Mouse (Mus musculus) liver, postnatal 0 days (tissue): ENCODE results near the gene Wnt9b. TPM values are rescaled to one million over a fixed set of nuclear protein-coding genes. Genes with fewer than 3 reads are reported as not detected.
"Not testable (repeated sequence)": the region's sequence is repeated elsewhere in the genome, so short reads cannot be mapped to it uniquely, and the experiment has no call there.

Experiments used
- ATAC-seq: fragments of 200-750 bp; cut with Nextera tagmentation; 2 replicates; pipeline ENCODE4 v1.8.0; 2017; ENCODE audit warnings: mild to moderate bottlenecking, moderate library complexity
- DNase-seq: peaks from one replicate; pipeline ENCODE4 v3.0.0-alpha.2; 2016
- H3K27ac ChIP-seq: fragments of 300-500 bp; sonication (generic); 2 replicates; pipeline ENCODE4 v1.5.1; 2014; ENCODE audit warnings: antibody characterized with exemption, moderate library complexity, mild to moderate bottlenecking, low read depth
- H3K27me3 ChIP-seq: fragments of 300-500 bp; sonication (generic); 2 replicates; pipeline ENCODE4 v1.6.1; 2014; ENCODE audit warnings: low read length, control low read depth, mixed read lengths; ENCODE audit not compliant: insufficient read depth
- H3K36me3 ChIP-seq: fragments of 300-500 bp; sonication (generic); replicated peaks from 2 replicates; pipeline ENCODE4 v1.6.1; 2014; ENCODE audit warnings: mild to moderate bottlenecking, control low read depth, low read length, moderate library complexity, mixed read lengths; ENCODE audit not compliant: insufficient read depth
- H3K4me1 ChIP-seq: fragments of 300-500 bp; sonication (generic); 2 replicates; pipeline ENCODE4 v1.6.1; 2014; ENCODE audit warnings: antibody characterized with exemption, mild to moderate bottlenecking, control low read depth; ENCODE audit not compliant: insufficient read depth
- H3K4me2 ChIP-seq: fragments of 300-500 bp; sonication (generic); 2 replicates; pipeline ENCODE4 v1.6.1; 2014; ENCODE audit warnings: low read depth, mild to moderate bottlenecking, low read length, moderate library complexity, mixed read lengths
- H3K4me3 ChIP-seq: fragments of 300-500 bp; sonication (generic); 2 replicates; pipeline ENCODE4 v1.5.1; 2014; ENCODE audit warnings: low read depth, low read length
- H3K9ac ChIP-seq: fragments of 300-500 bp; sonication (generic); replicated peaks from 2 replicates; pipeline ENCODE4 v1.6.1; 2014; ENCODE audit warnings: mild to moderate bottlenecking, moderate library complexity
- H3K9me3 ChIP-seq: fragments of 300-500 bp; sonication (generic); 2 replicates; pipeline ENCODE4 v1.6.1; 2016; ENCODE audit warnings: mild to moderate bottlenecking, control low read depth, low read length, mixed read lengths
- CTCF ChIP-seq: sonication (generic); IDR thresholded peaks from 2 replicates; pipeline ENCODE4 v1.5.1; 2016; ENCODE audit warnings: antibody characterized with exemption, low read depth
- EP300 ChIP-seq: IDR thresholded peaks from 2 replicates; pipeline ENCODE4 v1.6.1; 2016; ENCODE audit warnings: antibody characterized with exemption, low read depth, mild to moderate bottlenecking
- WGBS: fragments of 180-500 bp; shearing (Covaris S2); extraction: QIAGEN DNeasy Blood & Tissue Kit; methylation state at CpG from one replicate; pipeline ENCODE4 v1.1.7; 2014; ENCODE audit not compliant: insufficient replicate concordance; 5-methylcytosine and 5-hydroxymethylcytosine counted together
- polyA plus RNA-seq: library from polyadenylated mRNA; unstranded; fragments of >200 nt; fragmentation: Nextera tagmentation; extraction: Ambion mirVana; gene quantifications from 2 replicates; pipeline ENCODE4 v1.2.1, GENCODE M21; 2015

Gene Wnt9b
- polyA plus RNA-seq, 1 experiment from 2014 or later: 0.20 TPM

DNA sequence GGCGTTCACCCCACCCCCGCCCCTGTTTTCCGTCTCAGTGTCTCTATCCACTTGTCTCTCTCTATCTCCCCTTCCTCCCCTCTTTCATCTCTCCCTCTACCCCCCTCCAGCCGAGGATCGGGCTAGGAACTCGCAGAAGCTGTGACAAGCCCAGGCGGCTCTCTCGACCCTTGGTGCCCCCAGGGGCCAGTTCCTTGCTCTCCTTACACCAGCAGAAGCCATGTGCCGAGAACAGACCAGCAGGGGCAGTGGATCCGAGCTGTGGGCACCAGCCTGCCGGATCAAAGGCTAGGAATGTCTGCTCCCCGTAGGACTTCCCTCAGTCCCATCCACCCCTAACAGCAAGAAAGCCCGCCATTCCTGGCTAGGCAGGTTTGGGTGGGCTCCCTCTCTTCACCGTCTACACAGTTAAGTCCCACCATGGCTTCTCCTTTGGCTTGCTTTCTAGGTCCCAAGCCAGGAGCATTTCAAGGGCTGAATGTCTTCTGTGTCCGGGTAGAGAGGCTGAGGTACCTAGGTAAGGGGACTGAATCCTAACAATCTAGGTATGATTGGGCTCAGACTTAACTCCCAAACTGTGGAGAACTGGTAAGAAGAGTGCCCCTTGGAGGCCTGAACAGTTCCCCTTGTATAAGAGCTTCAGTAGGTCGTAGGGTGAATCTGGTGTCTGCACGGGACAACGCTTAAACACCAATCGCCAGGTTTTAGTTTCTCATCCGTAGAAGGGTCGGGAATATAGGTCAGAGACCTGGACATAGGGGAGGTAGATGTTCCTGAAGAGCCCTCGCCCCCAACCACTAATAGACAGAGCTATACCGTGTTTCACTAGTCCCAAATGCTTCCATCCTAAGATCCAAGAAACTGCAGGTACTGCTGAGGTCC is 23.1 kb upstream of the Wnt9b start:
- no peak for TF ChIP-seq EP300
- TF ChIP-seq CTCF: no peak
- H3K36me3 ChIP-seq: no peaks in the 10 kb centered on the region
- peaks cover 5% of the 10 kb centered on the region; the same call in 1 of the 2 replicates for H3K4me1 ChIP-seq
- H3K4me3 ChIP-seq: peak overlapping the region; percentile 15; the same call in 1 of the 2 replicates
- ATAC-seq (no peak), DNase-seq (no peak)
- H3K27me3 ChIP-seq: peaks cover 80% of the 10 kb centered on the region
- H3K4me2 ChIP-seq: no peak overlapping the region; the same call in 1 of the 2 replicates
- H3K9ac ChIP-seq: no peak overlapping the region
- no peaks in the 10 kb centered on the region for H3K9me3 ChIP-seq
- no peak overlapping the region for H3K27ac ChIP-seq
- 2% methylated on average over 23 of the region's 23 CpGs for WGBS

DNA sequence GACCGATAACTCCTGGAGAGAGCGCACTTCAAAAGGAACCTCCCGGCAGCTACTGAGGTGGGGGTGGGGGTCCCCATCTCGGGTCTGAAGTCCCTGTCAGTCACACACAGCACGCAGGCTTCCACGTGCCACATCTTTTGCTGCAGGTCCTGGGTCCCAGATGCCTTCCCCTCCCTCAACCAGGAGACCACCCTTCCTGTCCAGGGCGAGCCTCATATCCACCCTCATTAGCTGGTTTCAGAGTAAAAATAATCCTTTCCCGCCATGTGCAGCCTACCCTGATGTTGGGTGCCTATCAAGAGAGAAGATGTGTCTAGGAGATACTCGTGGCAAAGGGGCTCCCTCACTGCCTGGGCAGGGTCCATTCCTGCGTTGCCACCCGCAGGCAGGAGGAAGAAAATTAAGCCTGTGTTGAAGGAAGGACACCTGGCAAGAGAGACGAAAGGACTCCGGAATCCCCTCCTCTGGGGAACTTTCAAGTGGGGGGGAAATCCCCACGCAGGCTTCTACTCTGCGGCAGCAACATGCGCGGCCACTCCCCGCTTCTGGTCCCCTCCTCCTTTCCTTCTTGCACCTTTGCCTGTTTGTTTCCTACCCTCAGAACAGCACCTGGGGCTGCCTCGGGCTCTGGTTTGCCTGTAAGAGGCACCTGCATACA is 21.7 kb upstream of the Wnt9b start:
- 3% methylated on average over 19 of the region's 19 CpGs for WGBS
- TF ChIP-seq EP300 (no peak), CTCF (no peak)

DNA sequence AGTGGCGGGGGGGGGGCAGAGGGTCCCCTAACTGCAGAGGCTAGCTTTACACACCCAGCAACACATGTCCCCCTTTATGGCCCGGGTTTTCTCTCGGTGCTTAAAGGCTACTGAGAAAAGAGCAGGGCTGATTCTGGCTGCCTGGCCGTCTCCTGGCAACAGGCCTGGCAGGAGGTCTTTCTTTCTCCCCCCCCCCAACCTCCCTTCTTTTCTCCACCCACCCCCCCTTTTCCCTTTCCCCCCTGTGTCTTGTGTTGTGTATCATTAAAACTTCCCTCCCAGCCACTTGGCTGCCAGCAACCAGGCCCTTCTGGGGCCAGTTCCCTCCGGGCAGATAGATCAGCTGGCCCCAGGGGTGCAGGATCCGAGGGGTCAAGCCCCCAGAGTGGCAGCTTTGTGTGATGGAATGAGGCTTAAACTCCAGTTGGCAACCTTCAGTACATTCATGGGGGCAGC is 16.0 kb upstream of the Wnt9b start:
- Histone ChIP-seq H3K36me3 (no peaks in the 10 kb centered on the region), H3K4me1 (no peaks in the 10 kb centered on the region), H3K9me3 (0 out of 2 replicates have a peak, but pooled peaks cover 2% of the 10 kb centered on the region), H3K27ac (no peak overlapping the region), H3K27me3 (peaks cover 15% of the 10 kb centered on the region), H3K4me3 (no peak overlapping the region), H3K4me2 (no peak overlapping the region), H3K9ac (no peak overlapping the region)
- ATAC-seq (no peak), DNase-seq (no peak)
- TF ChIP-seq CTCF (no peak), EP300 (no peak)
- WGBS: 37% methylated on average over 6 of the region's 6 CpGs

More for the DNA sequence above, 21.7 kb upstream of the Wnt9b start:
- peaks cover 5% of the 10 kb centered on the region; the same call in 1 of the 2 replicates for H3K4me1 ChIP-seq
- DNase-seq (no peak), ATAC-seq (no peak)
- no peak overlapping the region for H3K4me2 ChIP-seq
- peaks cover 72% of the 10 kb centered on the region for H3K27me3 ChIP-seq
- no peak overlapping the region for H3K4me3 ChIP-seq
- no peak overlapping the region for H3K9ac ChIP-seq
- H3K27ac ChIP-seq: no peak overlapping the region
- no peaks in the 10 kb centered on the region for H3K9me3 ChIP-seq
- H3K36me3 ChIP-seq: no peaks in the 10 kb centered on the region

DNA sequence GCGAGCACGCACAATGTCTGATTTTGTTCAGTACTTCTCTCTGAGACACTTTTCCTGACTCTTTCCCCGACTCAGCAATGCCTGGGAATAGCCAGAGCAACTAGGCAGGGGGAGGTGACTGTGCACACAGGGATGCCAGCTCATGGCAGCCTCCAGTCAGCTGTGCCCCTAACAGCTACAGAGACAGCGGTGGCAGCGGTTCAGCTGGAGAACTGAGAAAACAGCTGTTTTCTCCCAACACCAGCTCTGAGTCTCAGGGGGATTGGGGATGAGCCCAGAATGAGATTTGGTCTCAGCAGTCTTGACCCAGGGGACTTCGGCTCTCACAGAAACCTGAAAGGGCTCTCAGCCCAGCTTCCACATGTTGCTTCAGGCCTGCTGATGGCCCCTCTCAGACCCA is 15.0 kb upstream of the Wnt9b start:
- Histone ChIP-seq H3K27me3 (peaks cover 6% of the 10 kb centered on the region; the same call in 1 of the 2 replicates), H3K9ac (no peak overlapping the region), H3K4me1 (no peaks in the 10 kb centered on the region), H3K27ac (no peak overlapping the region), H3K4me3 (no peak overlapping the region), H3K4me2 (no peak overlapping the region), H3K36me3 (no peaks in the 10 kb centered on the region), H3K9me3 (0 out of 2 replicates have a peak, but pooled peaks cover 2% of the 10 kb centered on the region)
- 58% methylated on average over 6 of the region's 6 CpGs for WGBS
- no peak for ATAC-seq
- no peak for DNase-seq
- no peak for TF ChIP-seq CTCF
- no peak for TF ChIP-seq EP300

DNA sequence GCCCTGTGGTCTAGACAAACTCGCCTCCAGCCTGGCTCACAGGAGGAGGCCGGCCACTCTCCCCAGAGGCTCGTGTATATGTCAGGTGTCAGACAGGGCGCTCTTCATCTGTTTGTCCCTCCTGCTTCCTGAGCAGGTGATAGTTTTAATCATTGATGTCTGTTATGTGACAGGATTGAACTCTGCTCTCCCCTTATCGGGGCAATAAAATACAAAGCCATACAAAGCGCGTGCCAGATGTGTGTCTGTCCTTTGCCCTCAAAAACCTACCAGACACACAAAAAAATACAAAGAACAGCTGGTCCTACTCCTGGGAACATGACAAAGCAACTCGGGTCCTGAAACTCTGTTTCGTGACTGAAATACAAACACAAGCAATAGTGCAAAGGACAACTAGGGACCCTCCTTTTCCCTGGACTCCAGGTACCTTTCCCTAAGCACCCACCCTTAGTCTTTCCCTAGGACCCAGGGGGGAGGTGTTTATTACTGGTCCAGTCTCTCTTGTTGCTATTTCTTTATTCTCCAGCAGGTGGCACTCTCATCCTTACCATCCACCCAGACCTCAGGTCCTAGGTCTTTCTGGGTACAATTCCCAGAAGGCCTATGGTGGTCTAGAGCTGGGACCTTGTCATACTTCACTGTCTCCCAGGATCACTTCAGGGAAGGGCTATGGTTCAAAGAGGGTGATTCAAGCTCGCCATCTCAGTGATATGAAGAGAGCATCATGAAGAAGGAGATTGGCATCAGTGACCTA is 14.0 kb upstream of the Wnt9b start:
- Histone ChIP-seq H3K4me1 (no peaks in the 10 kb centered on the region), H3K36me3 (no peaks in the 10 kb centered on the region), H3K4me2 (no peak overlapping the region), H3K27me3 (0 out of 2 replicates have a peak, but pooled peaks cover 7% of the 10 kb centered on the region), H3K27ac (no peak overlapping the region), H3K9ac (no peak overlapping the region), H3K4me3 (no peak overlapping the region), H3K9me3 (0 out of 2 replicates have a peak, but pooled peaks cover 2% of the 10 kb centered on the region)
- no peak for ATAC-seq
- no peak for TF ChIP-seq EP300
- TF ChIP-seq CTCF: peak; percentile 82
- DNase-seq: no peak
- WGBS: 23% methylated on average over 10 of the region's 10 CpGs

DNA sequence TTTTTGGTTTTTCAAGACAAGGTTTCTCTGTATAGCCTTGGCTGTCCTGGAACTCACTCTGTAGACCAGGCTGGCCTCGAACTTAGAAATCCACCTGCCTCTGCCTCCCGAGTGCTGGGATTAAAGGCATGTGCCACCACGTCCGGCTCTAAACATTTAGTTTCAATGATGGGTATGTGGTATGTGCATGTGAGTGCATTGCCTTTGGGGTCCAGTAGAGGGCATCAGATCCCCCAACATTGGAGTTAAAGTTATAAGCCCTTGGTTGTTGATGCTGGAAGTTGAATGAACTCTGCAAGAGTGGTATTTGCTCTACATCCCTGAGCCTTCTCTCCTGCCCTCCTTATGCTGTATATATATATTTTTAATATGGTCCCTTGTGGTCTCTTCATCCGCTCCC is 11.3 kb upstream of the Wnt9b start:
- not testable (repeated sequence) for ATAC-seq, H3K27me3 ChIP-seq, H3K4me3 ChIP-seq, H3K9ac ChIP-seq, H3K36me3 ChIP-seq, H3K4me1 ChIP-seq, H3K9me3 ChIP-seq, H3K4me2 ChIP-seq, DNase-seq, H3K27ac ChIP-seq
- TF ChIP-seq CTCF: peak; percentile 16; the same call in 1 of the 2 replicates
- WGBS: 80% methylated on average over 5 of the region's 5 CpGs
